Mouse (Mus musculus) left cerebral cortex, postnatal 4 days (tissue): ENCODE measurements around the gene Gm30191. TPM values are rescaled to one million over a fixed set of nuclear protein-coding genes. Genes with fewer than 3 reads are reported as not detected.

ENCODE experiments used
- DNase-seq: peaks from one replicate; pipeline ENCODE4 v3.0.0-alpha.2; 2022
- intact Hi-C: fragments of 180-260 bp; cut with DNase I; formaldehyde crosslinking; loops from one replicate; pipeline ENCODE4 v1.15.1; 2025
- total RNA-seq, 2 experiments: library from RNA; stranded (reverse); gene quantifications; 2 replicates each; pipeline ENCODE4 v1.2.3; 2021

The Gm30191 gene
- not detected for total RNA-seq

- DNase-seq, result peak; percentile 47
- intact Hi-C loops, result no loop called here
Measured at GRCm38 (mm10) chr4:134246719-134247258, at the start of gene Gm30191. TSS of gene Gm30191 (plus strand) at chr4:134246935.

GRCm38 (mm10) chr4:134199371-134199770 is 47.4 kb upstream of the Gm30191 start:
- DNase-seq, result no peak
- intact Hi-C loops, result no loop called here

DNA sequence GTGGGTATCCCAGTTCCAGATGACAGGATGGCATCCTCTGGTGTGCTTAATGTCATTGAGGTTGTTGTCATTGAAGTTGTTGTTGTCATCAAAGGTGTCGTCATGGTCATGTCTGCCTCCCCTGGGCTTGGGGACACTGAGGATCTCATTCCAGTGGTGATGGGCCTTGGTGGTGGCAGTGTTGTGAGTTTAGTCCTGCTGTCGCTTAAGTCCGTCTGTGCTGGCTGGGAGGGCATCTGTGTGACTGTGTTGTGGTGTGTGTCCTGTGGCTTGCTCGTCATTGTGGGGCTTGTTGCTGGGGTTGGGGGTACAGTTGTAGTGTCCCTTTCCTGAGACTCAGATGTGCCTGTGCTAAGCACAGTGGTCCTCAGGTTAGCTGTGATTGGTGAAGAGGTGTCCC is 43.8 kb upstream of the Gm30191 start, which contains the start of gene Gm7534:
Gm7534 (minus strand) TSS at position 101 of the 400 bp plus-strand sequence.
- no peak for DNase-seq
- intact Hi-C loops, result no loop called here

DNA sequence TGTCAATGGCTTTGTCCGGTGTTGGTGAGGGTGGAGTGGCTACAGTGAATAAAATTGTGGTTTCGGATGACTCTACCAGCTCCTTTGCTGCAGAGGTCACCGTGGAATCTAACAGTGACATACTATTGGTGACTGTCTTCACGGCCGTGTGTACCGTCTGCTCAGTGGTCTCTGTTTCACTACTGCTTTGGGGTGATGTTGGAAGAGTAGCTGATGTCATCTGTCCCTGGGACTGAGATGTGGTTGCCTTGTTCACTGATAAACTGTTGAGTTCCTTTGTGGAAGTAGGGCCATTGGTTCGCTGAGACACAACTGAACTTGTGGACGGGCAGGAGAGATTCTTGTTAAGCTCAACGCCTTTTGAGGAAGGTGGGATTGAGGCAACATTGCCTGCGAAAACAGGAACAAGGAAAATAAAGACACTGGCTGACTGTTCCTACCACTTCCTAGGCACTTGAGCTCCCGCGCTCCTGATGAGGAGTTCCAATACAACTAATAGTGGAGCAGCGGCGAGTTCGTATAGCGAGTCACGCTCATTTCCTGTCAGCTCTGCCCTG is 43.3 kb upstream of the Gm30191 start:
- intact Hi-C loops, result no loop called here
- no peak for DNase-seq

DNA sequence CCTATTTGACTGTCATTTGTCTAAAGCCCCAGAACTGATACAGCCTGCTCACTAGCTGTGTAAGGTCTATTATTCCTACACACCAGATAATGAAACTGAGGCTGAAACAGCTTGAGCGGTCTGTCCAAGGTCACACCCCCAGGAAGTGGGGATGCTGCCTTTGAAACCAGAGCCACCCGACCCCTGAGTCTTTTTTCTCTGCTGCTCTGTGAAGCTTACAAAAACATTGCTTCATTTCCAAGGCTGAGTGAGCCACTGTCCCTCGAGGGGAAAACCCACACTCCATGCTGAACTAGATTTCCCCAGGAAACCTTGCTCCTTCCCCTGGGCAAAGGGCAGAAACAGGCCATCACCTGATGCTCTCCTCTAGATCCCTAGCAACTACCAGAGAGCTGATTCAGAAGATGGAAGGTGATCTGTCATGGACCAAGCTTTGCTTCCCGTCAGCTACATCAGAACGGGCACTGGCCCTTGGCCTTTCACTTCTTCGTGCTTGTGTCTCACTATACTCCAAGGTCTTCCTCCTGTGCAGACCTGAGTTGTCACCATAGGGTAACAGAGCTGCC is 40.2 kb upstream of the Gm30191 start:
- intact Hi-C loops, result no loop called here
- DNase-seq, result no peak

DNA sequence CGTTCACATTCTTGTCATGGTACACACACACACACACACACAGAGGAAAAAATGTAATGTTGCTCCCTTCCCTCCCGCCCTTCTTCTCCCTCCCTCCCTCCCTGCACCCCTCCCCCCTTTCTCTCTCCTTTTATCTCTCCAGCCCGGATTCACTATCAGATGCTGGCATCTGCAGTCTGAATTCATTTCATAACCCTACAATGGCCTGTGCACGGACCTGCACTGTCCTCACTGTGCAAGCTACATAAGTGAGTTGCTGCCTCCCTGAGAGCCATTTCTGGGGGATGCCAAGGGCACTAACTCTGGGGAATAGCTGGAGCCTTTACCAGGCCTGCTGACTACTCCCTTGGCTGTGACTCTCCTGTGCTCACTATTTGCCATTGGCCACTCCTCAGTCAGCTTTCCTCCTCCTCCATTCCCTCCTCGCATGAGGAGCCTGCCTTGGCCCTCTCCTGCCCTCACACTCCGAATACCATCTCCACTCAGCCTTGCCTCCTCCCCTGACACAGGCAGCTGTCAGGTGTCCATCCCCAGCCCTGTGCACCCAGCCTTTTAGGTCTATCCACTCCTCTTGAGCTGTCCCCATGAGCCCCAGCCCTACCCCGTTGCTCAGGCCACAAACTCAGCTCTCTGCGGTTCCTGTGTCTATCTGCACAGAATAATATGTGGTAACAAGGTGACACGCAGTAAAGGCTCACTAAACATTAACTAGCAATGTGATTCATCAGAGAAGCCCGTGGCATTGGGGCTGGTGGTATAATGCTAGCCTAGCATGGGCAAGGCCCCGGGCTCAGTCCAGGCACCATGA is 23.7 kb upstream of the Gm30191 start:
- intact Hi-C loops, result no loop called here
- no peak for DNase-seq

DNA sequence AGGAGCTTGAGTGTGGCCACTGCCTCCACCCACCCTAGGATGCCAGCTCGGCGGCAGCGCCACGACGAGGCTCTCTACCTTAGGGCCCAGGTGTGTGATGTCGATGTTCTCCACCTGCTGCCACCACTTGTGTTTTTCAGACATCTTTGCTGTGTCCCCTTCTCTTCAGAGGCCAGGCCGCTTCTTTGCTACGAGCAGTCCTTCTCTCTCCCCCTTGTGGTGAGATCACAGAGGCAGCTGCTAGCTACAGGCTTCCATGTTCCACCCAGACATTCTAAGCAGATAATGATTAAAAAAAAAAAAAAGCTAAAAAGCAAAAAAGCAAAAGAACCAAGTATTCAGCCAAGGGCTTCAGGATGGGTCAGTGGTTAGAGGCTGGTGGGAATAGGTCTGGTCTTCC is 19.5 kb upstream of the Gm30191 start, which contains the start of gene Catsper4:
Catsper4 (minus strand) TSS at position 190 of the 400 bp plus-strand sequence.
- intact Hi-C loops, result no loop called here
- no peak for DNase-seq

DNA sequence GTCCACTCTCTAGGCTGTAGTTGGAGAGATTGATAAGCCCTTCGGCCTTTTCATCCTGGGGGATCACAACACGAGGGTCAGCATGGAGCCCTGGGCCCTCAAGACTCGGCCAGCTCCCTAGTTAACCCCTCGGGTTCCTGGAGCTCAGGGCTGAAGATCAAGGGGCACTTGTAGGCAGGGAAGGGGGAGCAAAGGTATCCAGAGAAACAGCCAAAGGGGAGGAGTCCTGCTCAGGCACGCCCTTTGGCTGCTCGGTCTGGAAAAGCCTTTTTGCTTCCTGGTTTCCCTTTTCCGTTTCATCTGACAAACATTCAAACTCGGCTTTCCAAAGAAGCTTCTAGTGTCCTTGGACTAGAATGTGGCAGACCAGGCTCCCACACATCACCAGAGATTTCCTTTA is 16.3 kb upstream of the Gm30191 start:
- no peak for DNase-seq
- intact Hi-C loops, result no loop called here

DNA sequence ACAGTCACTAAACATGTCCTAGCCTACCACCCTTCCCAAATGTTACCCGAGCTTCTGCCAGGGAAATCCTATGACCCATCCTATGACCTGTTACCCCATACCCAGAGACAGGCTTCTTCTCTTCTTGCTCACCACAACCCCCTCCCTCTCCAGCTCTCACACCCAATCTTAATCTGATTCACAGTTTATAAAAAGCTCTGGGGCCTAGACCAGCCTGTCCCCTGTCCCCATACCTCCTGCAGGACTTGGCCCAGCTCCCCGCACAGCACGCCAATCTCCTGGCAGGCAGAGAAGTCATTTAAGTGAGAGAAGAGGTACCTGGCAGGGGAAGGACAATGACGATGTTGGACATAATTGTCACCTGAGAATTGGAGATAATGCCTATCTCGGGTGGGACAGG is 11.9 kb upstream of the Gm30191 start:
- intact Hi-C loops, result no loop called here
- no peak for DNase-seq

DNA sequence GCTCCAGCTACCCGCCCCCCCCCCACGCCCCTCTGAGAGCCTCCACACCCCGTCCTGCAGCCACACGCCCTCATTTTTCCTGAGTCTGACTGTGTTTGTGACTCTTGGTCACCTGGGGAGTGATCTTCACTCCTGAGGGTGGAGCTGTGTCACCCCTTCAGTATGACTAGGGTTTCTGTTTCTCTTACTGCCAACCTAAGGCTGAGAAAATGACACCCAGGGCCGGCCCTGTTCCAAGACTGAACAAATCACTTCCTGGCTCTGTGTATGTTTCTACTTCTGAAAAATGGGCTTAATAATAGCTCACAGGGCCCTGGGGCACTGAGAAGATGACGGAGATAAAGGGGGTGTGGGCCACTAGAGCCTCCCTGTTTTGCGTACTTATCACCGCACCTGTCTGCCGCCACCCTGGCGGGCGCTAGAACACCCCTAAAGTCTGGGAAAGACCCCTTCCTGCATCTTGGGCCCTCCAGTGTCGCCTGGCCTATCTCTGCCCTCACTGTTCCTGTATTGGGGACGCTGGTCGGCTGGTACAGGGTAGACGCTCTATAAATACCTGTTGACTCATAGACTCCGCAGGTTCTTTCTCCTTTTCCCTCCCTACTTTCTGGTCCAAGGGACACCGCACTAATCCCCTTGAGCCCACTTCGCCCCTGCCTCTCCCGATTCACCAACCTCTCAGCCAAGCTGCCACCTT is 9.0 kb upstream of the Gm30191 start:
- intact Hi-C loops, result no loop called here
- DNase-seq, result no peak

- intact Hi-C loops, result no loop called here
- peak; percentile 82 for DNase-seq
Measured at GRCm38 (mm10) chr4:134238279-134238651, 8.5 kb upstream of the Gm30191 start, which contains the start of gene Cnksr1. TSS of gene Cnksr1 (minus strand) at chr4:134238399.

DNA sequence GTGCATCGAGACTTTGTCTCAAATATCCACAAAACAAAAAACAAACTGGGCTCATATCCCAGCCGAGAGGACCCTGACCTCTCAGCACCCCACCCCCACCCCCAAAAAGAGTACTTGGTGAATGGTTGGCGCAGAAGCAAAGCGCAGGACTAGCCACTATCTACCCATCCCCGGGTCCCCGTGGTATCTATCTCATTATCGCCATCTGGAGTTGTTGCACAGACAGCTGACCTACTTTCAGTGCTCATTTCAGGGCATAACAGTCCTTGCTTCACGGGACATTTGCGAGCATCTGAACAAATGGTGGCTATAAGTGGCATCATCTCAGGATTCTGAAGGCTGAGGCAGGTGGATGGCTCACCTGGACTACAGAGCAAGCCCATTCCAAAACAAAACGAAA is 8.0 kb upstream of the Gm30191 start:
- intact Hi-C loops, result no loop called here
- DNase-seq, result no peak

DNA sequence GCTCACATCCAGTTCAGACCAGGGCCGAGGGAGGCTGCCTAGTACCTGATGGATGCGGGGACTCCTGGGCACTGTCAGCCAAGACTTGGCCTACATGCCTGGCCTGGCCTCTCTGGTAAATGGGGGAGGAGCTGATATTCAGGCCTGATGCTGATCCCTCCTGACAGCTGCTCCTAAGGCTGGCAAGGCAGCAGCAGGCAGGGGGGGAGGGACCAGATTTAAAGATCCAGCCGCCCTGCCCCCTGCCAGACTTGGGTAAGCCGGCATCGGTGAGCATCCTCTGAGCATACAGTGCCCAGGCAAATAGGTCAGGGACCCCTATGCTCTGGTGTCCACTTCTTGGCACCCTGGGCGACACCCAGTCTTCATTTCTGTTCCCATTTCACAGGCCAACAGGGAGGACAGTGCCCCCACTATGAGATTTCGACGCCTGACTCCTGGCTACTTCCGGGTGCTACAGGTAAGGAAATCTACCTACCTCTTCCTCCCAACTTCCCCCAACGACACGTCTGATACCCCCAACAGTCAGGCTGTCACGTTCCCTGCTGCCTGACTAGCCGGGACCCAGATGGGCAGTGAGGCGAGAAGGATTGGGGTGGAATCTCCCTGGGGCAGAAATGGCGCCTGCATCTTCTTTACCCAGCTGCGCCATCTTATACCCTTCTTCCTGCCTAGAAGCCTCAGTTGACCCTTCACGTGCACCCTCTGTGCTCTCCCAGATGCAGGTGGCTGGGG is 3.1 kb upstream of the Gm30191 start, which contains the start of gene E130218I03Rik:
E130218I03Rik (plus strand) TSS at position 147 of the 735 bp plus-strand sequence.
- intact Hi-C loops, result no loop called here
- peak; percentile 78 for DNase-seq

DNA sequence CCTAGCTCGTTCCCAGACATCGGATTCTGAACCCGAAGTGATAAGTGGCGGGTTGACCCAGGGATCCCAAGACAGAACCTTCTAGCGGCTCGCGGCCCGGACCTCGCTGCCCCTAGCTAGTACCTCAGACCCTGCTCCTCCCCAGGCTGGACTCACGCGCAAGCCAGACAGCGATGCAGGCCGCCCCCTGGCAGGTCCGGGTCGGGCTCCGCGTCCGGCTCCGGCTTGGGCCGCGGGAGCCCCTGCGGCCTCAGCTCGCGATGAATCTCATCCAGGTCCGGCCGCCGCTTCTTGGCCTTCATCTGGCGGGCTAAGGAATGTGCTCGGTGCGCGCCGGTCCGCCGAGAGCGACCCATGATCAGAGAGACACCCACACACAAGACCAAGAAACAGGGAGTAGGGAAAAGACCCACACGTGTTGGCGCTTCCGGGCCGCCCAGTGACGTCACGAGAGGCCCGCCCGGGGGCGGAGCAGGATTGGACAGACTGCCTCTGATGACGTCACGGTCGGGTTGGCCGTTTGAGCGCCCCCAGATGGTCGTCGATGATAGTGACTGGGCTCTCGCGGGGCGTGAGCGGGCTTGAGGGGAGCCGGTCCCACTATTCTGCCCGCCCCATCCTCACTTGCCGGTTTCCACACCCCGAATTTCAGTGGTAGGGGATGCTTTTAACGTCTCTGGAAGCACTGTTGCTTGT is 1.4 kb upstream of the Gm30191 start, which contains the start of gene Zfp593:
Zfp593 (minus strand) TSS at position 445 of the 696 bp plus-strand sequence.
- intact Hi-C loops, result no loop called here
- peak; percentile 96 for DNase-seq

DNA sequence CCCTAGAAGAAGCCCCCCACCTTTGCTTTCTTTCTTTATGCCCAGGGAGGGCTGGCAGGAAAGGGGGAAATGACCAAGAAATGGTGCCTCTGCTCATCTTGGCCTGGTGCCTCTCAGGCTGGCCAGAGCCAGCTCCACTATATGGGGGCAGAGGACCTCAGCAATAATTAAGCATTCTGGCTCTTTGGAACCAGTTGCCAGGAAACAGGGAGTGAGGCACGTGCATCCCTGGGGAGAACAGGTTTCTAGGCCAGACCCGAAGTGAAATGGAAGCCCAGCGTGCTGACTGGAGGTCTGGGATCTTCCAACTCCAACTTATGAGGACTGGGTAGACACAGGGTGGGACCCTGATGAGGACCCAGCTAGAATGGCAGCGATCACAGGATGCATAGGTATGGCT is 479 bp upstream of the Gm30191 start:
- peak; percentile 68 for DNase-seq
- intact Hi-C loops, result no loop called here

DNA sequence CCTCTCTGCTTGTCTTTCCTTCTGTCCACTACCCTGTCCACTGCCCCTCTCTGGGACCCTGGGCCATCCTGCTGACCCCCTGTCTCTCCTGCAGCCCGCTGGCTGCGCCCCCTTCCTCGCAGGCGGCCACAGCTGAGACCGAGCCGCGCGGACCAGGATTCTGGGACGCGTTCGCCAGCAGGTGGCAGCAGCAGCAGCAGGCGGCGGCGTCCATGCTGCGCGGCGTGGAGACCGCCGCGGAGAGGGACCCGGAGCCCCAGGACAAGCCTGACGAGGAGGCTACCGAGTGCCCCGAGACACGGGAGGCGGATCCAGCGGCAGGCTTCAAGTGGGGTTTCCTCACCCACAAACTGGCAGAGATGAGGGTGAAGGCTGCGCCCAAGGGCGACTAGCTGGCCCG is 2.9 kb downstream of the Gm30191 start:
- DNase-seq, result peak; percentile 64
- intact Hi-C loops, result no loop called here

GRCm38 (mm10) chr4:134250116-134250929 is 3.6 kb downstream of the Gm30191 start:
- intact Hi-C loops, result no loop called here
- no peak for DNase-seq

GRCm38 (mm10) chr4:134250930-134251240 is 4.2 kb downstream of the Gm30191 start:
- intact Hi-C loops, result no loop called here
- no peak for DNase-seq
